Mouse (Mus musculus) cerebellum, adult 2 months (tissue): ENCODE measurements around the gene Cacng8.

Experiments
- CTCF ChIP-seq: fragments of 200-500 bp; IDR thresholded peaks from 2 replicates; pipeline ENCODE4 v1.5.1; 2011; ENCODE audit warnings: low read depth, mild to moderate bottlenecking, control low read depth, low read length, moderate library complexity, borderline replicate concordance; ENCODE audit not compliant: insufficient read depth
- POLR2A ChIP-seq: fragments of 200-500 bp; IDR thresholded peaks from 2 replicates; pipeline ENCODE4 v1.6.1; 2011; ENCODE audit warnings: low read length, control low read depth, borderline replicate concordance; ENCODE audit not compliant: insufficient read depth

DNA sequence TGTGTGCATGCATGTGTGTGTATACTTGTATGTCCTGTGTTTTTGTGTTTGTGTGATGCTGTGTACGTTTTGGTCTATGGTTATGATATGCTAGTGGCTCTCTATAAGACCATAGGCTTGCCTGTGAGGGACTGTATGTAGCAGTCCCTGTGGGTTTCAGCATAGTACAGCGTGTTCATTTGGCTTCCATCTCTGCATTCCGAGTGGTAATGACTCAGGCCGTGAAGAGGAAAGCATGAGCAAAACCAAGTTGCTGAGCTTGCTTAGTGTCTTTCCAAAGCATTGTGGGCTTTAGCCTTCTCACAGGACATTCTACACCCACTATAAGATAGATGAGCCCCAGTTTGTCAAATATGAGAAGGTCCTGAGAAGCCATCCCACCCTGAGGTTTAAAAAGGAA is 72.8 kb downstream of the Cacng8 start:
- TF ChIP-seq CTCF, result no peak
- no peak for TF ChIP-seq POLR2A
